Mouse (Mus musculus) left cerebral cortex, adult 11 months (tissue): ENCODE data around the gene Map7.

ENCODE experiments used
- DNase-seq: peaks from one replicate; pipeline ENCODE4 v3.0.0; 2022; ENCODE audit warnings: low spot score

Gene Map7

GRCm38 (mm10) chr10:20148130-20148772 is at the start of gene Map7:
Map7 (plus strand) TSS chr10:20148471.
- DNase-seq: no peak

- no peak for DNase-seq
Observed at GRCm38 (mm10) chr10:20101456-20101855, 46.8 kb upstream of the Map7 start.

DNA sequence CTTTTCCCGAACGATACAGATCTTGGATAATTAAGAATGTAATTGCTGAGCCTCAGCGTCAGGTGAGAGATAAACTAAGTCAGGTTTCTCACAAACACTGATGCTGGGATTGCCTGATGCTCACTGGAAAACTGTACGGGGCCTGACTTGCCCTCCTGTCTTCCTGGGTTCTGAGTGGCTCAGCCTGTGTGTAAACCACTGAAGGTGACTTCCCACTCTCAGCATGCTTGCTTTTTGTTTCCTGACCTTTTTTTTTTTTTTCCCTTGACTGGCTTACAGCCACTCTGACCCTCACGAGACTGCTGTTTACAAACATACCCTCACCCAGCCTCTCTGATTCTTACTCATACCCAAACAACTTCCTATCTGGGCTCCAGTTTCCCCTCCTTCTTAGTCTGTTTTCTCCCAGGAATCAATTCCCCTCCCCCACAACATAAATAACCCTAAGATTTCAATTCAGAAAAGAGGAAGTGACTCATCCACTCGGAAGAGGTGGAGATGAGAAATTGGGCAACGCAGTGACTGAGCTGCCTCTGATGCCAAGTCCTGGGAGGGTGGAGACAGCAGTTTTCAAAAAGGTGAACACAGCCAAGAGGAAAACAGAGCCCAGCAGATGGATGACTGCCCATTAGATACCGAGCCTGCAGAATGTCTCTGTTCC is 43.9 kb upstream of the Map7 start:
- DNase-seq: no peak

- no peak for DNase-seq
Observed at GRCm38 (mm10) chr10:20105575-20105974, 42.7 kb upstream of the Map7 start.

DNA sequence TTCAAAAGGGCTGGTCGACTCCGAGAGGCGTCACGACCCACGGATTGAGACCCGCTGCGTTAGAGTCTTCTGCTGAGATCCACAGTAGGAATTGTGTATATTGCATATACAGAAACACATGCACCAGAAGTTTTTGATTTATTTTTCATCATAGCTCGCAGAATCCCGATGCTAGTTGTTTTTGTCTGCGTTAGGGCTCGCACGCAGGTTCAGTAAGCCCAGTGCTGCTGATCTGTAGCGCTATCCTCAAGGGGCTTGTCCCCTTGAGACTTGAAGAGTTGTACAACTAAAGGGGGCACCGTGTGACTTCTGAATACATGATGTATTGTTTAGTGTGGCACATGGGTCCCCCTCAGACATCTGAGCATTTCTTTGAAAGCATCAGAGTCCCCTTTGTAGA is 41.2 kb upstream of the Map7 start:
- no peak for DNase-seq

- DNase-seq: no peak
Observed at GRCm38 (mm10) chr10:20111508-20111907, 36.8 kb upstream of the Map7 start.

DNA sequence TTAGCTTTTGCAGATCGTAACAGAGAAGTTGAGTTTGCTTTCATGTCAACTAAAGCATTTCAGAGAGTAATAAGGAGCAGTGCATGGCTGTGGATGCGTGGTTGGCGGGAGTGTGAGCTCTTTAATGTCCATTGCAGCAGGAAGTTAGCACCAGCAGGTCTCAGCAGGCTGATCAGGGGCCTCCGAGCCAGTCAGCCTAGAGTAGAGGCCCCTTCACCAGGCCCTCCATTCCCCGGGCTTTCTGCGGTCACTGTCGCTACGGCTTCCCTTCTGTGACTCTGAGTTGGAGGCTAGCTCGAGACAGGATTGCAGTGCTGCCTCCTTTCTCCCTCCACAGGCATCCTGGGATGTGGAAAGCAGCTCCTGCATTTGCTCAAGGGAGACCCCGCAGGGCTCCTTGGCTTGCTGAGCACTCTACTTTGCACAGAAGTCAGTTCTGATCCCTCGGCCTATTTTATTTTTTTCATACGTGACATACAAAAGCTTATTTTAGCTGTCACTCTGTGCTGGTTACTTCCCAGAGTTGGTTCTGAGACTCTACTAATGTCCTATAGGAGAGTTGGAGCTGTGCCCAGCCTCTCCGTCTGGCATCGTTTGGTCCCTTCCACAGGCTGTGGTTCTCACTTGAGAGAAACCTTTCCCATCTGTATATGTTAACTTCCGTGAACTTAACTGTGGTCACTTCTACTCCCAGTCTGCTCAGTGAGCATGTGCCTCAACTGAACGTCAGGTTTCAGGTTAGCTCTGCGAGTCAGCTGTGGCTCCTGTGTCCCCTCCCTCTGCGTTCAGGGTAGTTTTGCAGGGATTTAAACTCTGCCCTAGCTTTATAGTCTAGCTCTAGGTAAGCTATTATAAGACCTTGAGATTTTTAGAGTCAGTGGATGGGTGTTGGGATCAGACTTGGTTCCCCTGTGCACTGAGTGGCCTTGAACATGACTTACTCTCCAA is 36.0 kb upstream of the Map7 start:
- DNase-seq: peak; percentile 26

GRCm38 (mm10) chr10:20119504-20120425 is 28.5 kb upstream of the Map7 start:
- DNase-seq: no peak

DNA sequence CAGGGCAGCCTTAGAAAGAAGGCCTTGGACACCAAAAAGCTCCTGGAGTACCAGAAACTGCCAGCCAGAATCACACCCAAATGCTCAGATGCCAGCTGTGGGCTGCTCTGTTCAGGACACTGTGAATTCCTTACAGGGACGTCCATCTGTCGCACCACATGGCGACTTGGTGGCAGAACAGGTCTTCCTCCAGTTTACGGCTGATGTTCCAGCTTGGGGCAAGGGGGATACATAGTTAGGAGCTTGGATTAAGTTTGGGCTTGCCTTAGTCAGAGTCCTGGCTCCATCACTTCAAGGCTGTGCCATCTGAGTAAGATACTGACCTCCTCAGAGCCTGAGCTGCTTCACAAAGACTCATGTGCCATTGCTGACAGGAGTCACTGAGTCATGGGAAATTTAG is 26.3 kb upstream of the Map7 start:
- no peak for DNase-seq

DNA sequence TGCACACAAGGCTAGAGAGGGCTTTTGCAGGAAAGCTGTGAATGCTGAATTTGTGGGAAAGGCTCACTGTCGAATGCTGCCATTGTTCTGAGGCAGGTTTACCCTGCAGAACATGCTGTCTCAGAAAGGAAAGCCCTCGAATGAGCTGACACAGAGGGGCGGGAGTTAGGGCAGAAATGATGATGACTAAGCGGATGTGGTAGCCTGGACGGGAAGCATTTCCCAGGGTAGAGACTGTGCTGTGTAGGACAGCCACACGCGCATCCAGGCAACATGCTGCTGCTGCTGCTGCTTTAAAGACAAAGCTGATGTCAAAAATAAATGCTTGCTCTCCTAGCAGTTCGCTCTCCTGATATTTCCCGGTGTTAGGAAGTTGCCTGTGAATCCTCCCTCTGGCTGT is 24.9 kb upstream of the Map7 start:
- DNase-seq: no peak

DNA sequence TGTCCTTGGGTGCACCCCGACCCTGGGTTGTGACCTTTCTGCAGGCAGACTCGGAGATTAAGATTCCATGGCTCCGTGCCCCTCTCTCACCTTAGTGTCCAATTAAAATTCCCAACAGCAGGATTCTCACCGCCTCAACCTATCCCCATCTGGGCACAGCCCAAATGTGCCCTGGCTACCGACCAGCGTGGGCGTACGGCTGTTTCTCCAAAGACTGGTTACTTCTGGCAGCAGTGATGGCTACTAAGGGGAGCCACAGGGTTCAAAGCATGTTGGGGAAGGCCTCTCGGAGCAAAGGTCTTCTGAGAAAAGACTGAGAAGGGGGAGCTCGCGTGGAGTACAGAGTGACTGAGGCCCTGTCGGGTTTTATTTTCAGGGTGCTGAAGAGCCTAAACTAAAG is 23.7 kb upstream of the Map7 start:
- no peak for DNase-seq

GRCm38 (mm10) chr10:20125226-20125625 is 23.0 kb upstream of the Map7 start:
- peak; percentile 59 for DNase-seq

DNA sequence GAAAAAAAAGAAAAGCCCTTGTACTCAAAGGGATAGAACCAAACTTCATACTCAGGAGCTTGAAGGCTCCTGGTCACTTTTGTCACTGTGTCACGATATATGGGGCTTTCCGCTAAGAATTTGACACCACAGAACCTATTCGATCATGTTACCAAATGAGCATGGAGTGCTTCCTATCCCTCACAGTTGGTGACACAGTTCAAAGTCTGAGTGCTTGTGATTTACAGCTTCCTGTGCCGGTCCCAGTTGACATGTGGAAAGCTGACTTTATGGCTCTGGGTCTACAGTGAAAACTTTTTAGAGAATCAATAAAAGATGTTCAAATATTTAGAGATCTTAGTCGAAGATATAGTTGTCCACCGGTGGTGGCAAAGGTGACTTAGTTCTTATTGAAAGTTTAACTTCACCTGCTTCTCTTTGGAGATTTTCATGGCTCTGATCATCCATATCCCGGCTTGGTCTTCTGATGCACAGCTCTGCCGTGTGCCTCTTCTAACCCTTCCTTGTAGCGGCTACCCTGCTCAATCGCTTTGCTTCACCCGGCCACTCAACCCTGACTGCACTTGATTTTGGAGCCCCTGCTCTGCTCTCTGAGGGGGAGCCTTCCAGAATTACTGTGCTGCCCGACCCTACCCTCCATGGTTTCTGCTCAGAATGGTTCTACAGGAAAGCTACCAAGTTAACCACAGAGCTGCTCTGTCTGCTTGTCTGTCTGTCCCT is 15.2 kb upstream of the Map7 start:
- DNase-seq: no peak

GRCm38 (mm10) chr10:20135350-20136058 is 12.8 kb upstream of the Map7 start:
- DNase-seq: no peak

DNA sequence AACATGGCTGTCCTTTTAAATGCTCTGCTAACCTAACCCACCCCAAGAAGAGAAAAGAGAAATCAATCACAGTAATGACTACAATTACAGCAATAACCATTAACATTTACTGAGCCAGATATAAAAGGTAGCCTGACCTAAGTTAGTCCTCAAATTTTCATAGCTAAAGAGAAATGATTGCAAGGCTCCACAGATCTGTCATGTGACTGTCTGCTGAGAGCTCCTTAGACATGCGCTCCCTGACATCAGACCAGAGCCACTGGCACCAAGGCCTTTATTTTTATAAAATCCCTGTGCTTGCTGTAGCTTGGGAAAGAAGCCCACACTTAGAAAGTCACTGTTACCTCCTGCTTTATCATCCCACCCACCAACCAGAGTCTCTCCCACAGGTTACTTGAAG is 11.8 kb upstream of the Map7 start:
- DNase-seq: no peak

DNA sequence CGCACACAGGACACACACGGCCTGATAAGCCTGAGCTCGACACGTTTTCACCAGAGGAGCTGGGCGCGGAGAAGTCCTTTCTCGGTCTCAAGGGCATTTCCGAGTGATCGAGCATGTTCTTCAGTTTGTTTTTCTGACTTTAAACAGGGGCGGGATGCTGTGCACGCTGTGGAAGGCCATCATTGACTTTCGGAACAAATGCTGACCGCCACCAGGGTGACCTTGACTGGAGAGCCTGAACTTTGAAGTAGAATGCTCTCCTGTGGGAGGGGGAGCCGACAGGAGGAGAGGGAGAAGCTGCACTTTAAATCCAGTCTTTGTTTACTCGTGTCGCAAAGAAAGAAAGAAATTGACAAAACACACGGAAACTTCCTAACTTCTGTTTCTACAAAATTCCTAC is 6.9 kb upstream of the Map7 start:
- DNase-seq: no peak

GRCm38 (mm10) chr10:20148773-20149120 is 476 bp downstream of the Map7 start:
- no peak for DNase-seq

- DNase-seq: no peak
Observed at GRCm38 (mm10) chr10:20149121-20149834, 1.0 kb downstream of the Map7 start.

DNA sequence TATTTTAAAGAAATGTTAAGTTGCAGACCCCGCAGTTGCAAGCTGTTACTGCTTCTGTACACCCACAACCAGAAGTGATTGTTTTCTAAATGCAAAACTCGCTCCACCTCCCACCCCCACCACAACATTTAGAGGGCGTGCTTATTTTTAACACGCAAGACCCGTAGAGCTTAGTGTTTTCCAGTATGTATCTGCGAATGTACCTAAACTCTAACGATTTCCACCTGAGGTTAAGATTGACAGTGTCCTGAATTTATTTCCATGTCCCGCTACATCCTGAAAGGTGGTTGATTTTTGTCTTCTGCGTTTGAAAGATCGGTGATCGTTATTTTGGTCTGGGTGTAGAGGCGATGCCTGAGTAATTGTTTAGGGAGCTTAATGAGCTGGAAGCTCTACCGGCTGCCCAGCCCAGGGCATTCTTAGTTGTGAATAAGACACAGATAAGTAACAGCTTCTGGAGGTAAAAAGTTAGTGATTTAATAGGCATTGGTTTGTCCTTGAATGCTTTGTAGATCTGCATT is 1.6 kb downstream of the Map7 start:
- no peak for DNase-seq

GRCm38 (mm10) chr10:20152131-20152530 is 3.9 kb downstream of the Map7 start:
- DNase-seq: no peak
